Mouse (Mus musculus) C2C12 (cell line): ENCODE measurements at regions not wholly inside any gene's neighbourhood (a gene's known extent, or its start where the extent isn't known, plus 50 kb on each side); places are given as distances from the start of the nearest gene placed in this dataset.
"Not testable (repeated sequence)": the region's sequence is repeated elsewhere in the genome, so short reads cannot be mapped to it uniquely, and the experiment has no call there.

Experiments used
- H3K27me3 ChIP-seq: one replicate; pipeline ENCODE4 v1.6.1; 2011; ENCODE audit not compliant: control insufficient read depth, insufficient read depth, insufficient read length
- H3K36me3 ChIP-seq: one replicate; pipeline ENCODE4 v1.6.1; 2011; ENCODE audit not compliant: control insufficient read depth, insufficient read depth
- H3K4me3 ChIP-seq: one replicate; pipeline ENCODE4 v1.5.1; 2011; ENCODE audit warnings: mild to moderate bottlenecking, control low read depth; ENCODE audit not compliant: poor library complexity, insufficient read depth, severe bottlenecking
- H3K79me2 ChIP-seq: one replicate; pipeline ENCODE4 v1.6.1; 2011; ENCODE audit not compliant: control insufficient read depth, insufficient read depth
- H3K79me3 ChIP-seq: one replicate; pipeline ENCODE4 v1.6.1; 2011; ENCODE audit warnings: low read depth, control low read depth
- H3ac ChIP-seq: one replicate; pipeline ENCODE3; 2011; ENCODE audit warnings: low read depth; ENCODE audit not compliant: control insufficient read depth, insufficient read length
- CEBPB ChIP-seq: IDR thresholded peaks from one replicate; pipeline ENCODE4 v1.6.1; 2011; ENCODE audit warnings: low read depth, mild to moderate bottlenecking, control low read depth, moderate library complexity
- CTCF ChIP-seq: IDR thresholded peaks from one replicate; pipeline ENCODE4 v1.5.1; 2011; ENCODE audit not compliant: control insufficient read depth, insufficient read depth, insufficient read length
- FOSL1 ChIP-seq: IDR thresholded peaks from one replicate; pipeline ENCODE4 v1.8.0; 2011; ENCODE audit warnings: mild to moderate bottlenecking, low read length; ENCODE audit not compliant: poor library complexity, insufficient read depth, severe bottlenecking
- MAX ChIP-seq: IDR thresholded peaks from one replicate; pipeline ENCODE4 v1.6.1; 2011; ENCODE audit warnings: mild to moderate bottlenecking, control low read depth
- MYOD1 ChIP-seq: IDR thresholded peaks from one replicate; pipeline ENCODE4 v1.6.1; 2011; ENCODE audit warnings: low read depth; ENCODE audit not compliant: control insufficient read depth, insufficient read length
- MYOG ChIP-seq: IDR thresholded peaks from one replicate; pipeline ENCODE4 v1.6.1; 2011; ENCODE audit not compliant: control insufficient read depth, insufficient read length; ENCODE audit errors: extremely low read depth
- USF1 ChIP-seq: IDR thresholded peaks from one replicate; pipeline ENCODE4 v1.6.1; 2011; ENCODE audit warnings: low read depth, mild to moderate bottlenecking, control low read depth, moderate library complexity

- Histone ChIP-seq H3K27me3 (no peaks in the 10 kb centered on the region), H3K36me3 (no peaks in the 10 kb centered on the region), H3K79me3 (no peaks in the 10 kb centered on the region), H3K79me2 (no peaks in the 10 kb centered on the region), H3ac (no peak overlapping the region), H3K4me3 (no peak overlapping the region)
- TF ChIP-seq CEBPB (no peak), MAX (no peak), MYOD1 (no peak), USF1 (no peak), MYOG (no peak), FOSL1 (no peak), CTCF (no peak)
These were observed 263.4 kb upstream of the Tgfbr2 start for GRCm38 (mm10) chr9:116438580-116438979.

- Histone ChIP-seq H3K79me2 (no peaks in the 10 kb centered on the region), H3K36me3 (no peaks in the 10 kb centered on the region), H3ac (no peak overlapping the region), H3K27me3 (no peaks in the 10 kb centered on the region), H3K79me3 (no peaks in the 10 kb centered on the region), H3K4me3 (no peak overlapping the region)
- TF ChIP-seq FOSL1 = no peak
These were observed 259.3 kb upstream of the Tgfbr2 start for GRCm38 (mm10) chr9:116434414-116434813.

- Histone ChIP-seq H3K36me3 (no peaks in the 10 kb centered on the region), H3K79me2 (no peaks in the 10 kb centered on the region), H3K79me3 (no peaks in the 10 kb centered on the region), H3ac (no peak overlapping the region), H3K27me3 (no peaks in the 10 kb centered on the region), H3K4me3 (no peak overlapping the region)
- TF ChIP-seq CTCF = no peak
- no peak for TF ChIP-seq USF1
- TF ChIP-seq MYOG = no peak
- no peak for TF ChIP-seq MAX
- TF ChIP-seq FOSL1 = no peak
- no peak for TF ChIP-seq CEBPB
- no peak for TF ChIP-seq MYOD1
These were observed 253.9 kb upstream of the Tgfbr2 start for GRCm38 (mm10) chr9:116429061-116429460.

GRCm38 (mm10) chr9:116428475-116428874 is 253.3 kb upstream of the Tgfbr2 start:
- Histone ChIP-seq H3K79me2 (no peaks in the 10 kb centered on the region), H3K36me3 (no peaks in the 10 kb centered on the region), H3K27me3 (no peaks in the 10 kb centered on the region), H3K4me3 (no peak overlapping the region), H3K79me3 (no peaks in the 10 kb centered on the region), H3ac (no peak overlapping the region)
- TF ChIP-seq MYOD1 (no peak), MYOG (no peak), USF1 (no peak), FOSL1 (no peak), MAX (no peak), CEBPB (no peak), CTCF (no peak)

GRCm38 (mm10) chr9:116427278-116427677 is 252.1 kb upstream of the Tgfbr2 start:
- no peak overlapping the region for H3K4me3 ChIP-seq
- no peak overlapping the region for H3ac ChIP-seq
- TF ChIP-seq CEBPB (no peak), MAX (no peak), CTCF (no peak), FOSL1 (no peak), USF1 (no peak), MYOG (no peak)
- H3K79me2 ChIP-seq = no peaks in the 10 kb centered on the region
- H3K27me3 ChIP-seq = no peaks in the 10 kb centered on the region
- H3K79me3 ChIP-seq = no peaks in the 10 kb centered on the region
- no peaks in the 10 kb centered on the region for H3K36me3 ChIP-seq

GRCm38 (mm10) chr9:116426269-116426999 is 251.3 kb upstream of the Tgfbr2 start:
- no peaks in the 10 kb centered on the region for H3K36me3 ChIP-seq
- TF ChIP-seq MAX = no peak
- TF ChIP-seq CTCF = peak; percentile 36

GRCm38 (mm10) chr9:116425400-116425799 is 250.2 kb upstream of the Tgfbr2 start:
- not testable (repeated sequence) for H3K4me3 ChIP-seq, H3K79me3 ChIP-seq

More at GRCm38 (mm10) chr9:116426269-116426999, 251.3 kb upstream of the Tgfbr2 start:
- H3K4me3 ChIP-seq = no peak overlapping the region
- H3ac ChIP-seq = no peak overlapping the region
- no peaks in the 10 kb centered on the region for H3K27me3 ChIP-seq
- H3K79me2 ChIP-seq = no peaks in the 10 kb centered on the region
- H3K79me3 ChIP-seq = no peaks in the 10 kb centered on the region

More at GRCm38 (mm10) chr9:116425400-116425799, 250.2 kb upstream of the Tgfbr2 start:
- not testable (repeated sequence) for H3K27me3 ChIP-seq, H3K79me2 ChIP-seq, H3ac ChIP-seq, H3K36me3 ChIP-seq
